Mouse (Mus musculus) liver, postnatal 0 days (tissue): ENCODE data around the gene Dpf1.

Experiments used
- CTCF ChIP-seq: sonication (generic); IDR thresholded peaks from 2 replicates; pipeline ENCODE4 v1.5.1; 2016; ENCODE audit warnings: antibody characterized with exemption, low read depth
- EP300 ChIP-seq: IDR thresholded peaks from 2 replicates; pipeline ENCODE4 v1.6.1; 2016; ENCODE audit warnings: antibody characterized with exemption, low read depth, mild to moderate bottlenecking

- TF ChIP-seq CTCF, result no peak
- no peak for TF ChIP-seq EP300
Measured at GRCm38 (mm10) chr7:29305263-29305988, 1.7 kb downstream of the Dpf1 start.
